Mouse (Mus musculus) cerebellum, adult 2 months (tissue): Measurements from ENCODE around the gene Etl4. TPM values are rescaled to one million over a fixed set of nuclear protein-coding genes. Genes with fewer than 3 reads are reported as not detected.
"Not testable (repeated sequence)": the region's sequence is repeated elsewhere in the genome, so short reads cannot be mapped to it uniquely, and the experiment has no call there.

Experiments
- DNase-seq, 2 experiments: peaks; one replicate each; pipeline ENCODE4 v3.0.0; 2021
- H3K27ac ChIP-seq: fragments of 200-500 bp; 2 replicates; pipeline ENCODE4 v1.5.1; 2012; ENCODE audit warnings: low read length, control low read depth, inconsistent platforms; ENCODE audit not compliant: insufficient read depth
- H3K27me3 ChIP-seq: fragments of 200-500 bp; 2 replicates; pipeline ENCODE4 v1.6.1; 2012; ENCODE audit warnings: inconsistent platforms, mild to moderate bottlenecking, low read length, moderate library complexity; ENCODE audit not compliant: control insufficient read depth, insufficient read depth
- H3K4me1 ChIP-seq: fragments of 200-500 bp; 2 replicates; pipeline ENCODE4 v1.6.1; 2011; ENCODE audit warnings: low read length; ENCODE audit not compliant: control insufficient read depth, insufficient read depth
- H3K4me3 ChIP-seq: fragments of 200-500 bp; replicated peaks from 2 replicates; pipeline ENCODE3; 2011; ENCODE audit warnings: mild to moderate bottlenecking, low read depth, low read length, control low read depth; ENCODE audit not compliant: insufficient read depth
- CTCF ChIP-seq: fragments of 200-500 bp; IDR thresholded peaks from 2 replicates; pipeline ENCODE4 v1.5.1; 2011; ENCODE audit warnings: low read depth, mild to moderate bottlenecking, control low read depth, low read length, moderate library complexity, borderline replicate concordance; ENCODE audit not compliant: insufficient read depth
- POLR2A ChIP-seq: fragments of 200-500 bp; IDR thresholded peaks from 2 replicates; pipeline ENCODE4 v1.6.1; 2011; ENCODE audit warnings: low read length, control low read depth, borderline replicate concordance; ENCODE audit not compliant: insufficient read depth
- WGBS: fragments of 180-500 bp; shearing (Covaris S2); methylation state at CpG from one replicate; pipeline ENCODE4 v1.1.7; 2018; 5-methylcytosine and 5-hydroxymethylcytosine counted together
- polyA plus RNA-seq: library from polyadenylated mRNA; depleted of rRNA; stranded (reverse); fragments of >200 nt; gene quantifications from 2 replicates; pipeline ENCODE4 v1.2.3, GENCODE M21; 2012

The Etl4 gene
- polyA plus RNA-seq, 1 experiment = 40.1 TPM

DNA sequence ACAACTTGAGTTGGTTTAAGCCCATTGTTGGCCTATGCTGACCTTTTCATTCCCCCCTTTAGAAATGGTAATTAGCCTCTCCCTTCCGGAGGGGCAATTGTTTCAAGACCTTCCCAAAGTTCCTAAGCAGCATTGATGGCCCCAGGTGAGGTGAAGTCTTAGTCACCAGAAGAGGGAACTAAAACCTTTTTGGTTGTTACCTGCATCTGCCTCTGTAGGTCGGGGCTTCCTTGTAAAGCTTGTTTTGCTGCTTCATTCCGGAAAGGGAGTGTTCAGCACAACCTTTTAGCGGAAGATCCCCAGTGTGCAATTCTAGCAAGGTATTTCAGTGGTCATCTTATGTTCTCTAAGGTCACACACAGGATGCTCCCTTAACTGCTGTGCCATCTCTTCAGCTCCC, 759.8 kb downstream of the Etl4 start:
- 70% methylated on average over 4 of the region's 4 CpGs for WGBS
- DNase-seq = no peak
- H3K4me1 ChIP-seq = no peaks in the 10 kb centered on the region; the same call in 1 of the 2 replicates
- TF ChIP-seq POLR2A = no peak
- H3K27ac ChIP-seq = no peak overlapping the region
- no peak overlapping the region for H3K4me3 ChIP-seq
- no peaks in the 10 kb centered on the region; the same call in 1 of the 2 replicates for H3K27me3 ChIP-seq

DNA sequence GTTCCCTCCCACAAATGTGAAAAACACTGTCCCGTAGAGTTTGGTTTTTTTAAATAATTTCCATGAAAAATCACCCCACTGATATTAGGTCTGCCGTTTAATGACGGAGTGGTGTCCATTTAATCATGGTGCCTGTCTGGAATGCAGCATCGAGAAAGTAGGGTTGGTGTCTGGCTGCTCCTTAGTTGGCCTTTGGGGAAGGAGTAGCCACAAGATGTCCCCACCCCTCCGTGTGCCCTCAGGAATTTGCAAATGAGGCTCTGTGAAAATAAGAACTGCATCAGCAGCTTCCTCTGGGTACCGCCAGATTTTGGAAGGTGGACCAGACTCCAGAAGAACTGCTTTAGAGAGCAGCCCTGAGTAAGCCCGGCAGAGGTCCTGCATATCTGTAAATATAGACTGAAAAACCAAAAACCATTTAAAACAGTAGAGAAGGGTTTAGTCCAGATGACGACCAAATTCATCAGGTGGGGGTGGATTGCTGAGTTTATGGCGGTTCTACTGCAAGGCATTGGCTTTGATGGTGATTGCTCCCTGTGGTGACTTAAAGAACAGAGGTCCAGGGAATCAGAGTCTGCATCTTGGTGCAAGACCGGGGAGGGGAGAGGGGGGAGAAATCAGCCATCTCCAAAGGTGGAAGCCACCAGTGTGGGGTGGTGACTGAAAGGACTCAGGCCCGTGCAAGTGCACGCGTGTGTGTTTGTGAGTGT, 762.1 kb downstream of the Etl4 start:
- TF ChIP-seq CTCF = no peak
- no peak for TF ChIP-seq POLR2A
- DNase-seq = no peak
- Histone ChIP-seq H3K27me3 (no peaks in the 10 kb centered on the region), H3K4me1 (no peaks in the 10 kb centered on the region), H3K27ac (no peak overlapping the region), H3K4me3 (no peak overlapping the region)
- whole genome bisulfite sequencing = 66% methylated on average over 13 of the region's 13 CpGs

DNA sequence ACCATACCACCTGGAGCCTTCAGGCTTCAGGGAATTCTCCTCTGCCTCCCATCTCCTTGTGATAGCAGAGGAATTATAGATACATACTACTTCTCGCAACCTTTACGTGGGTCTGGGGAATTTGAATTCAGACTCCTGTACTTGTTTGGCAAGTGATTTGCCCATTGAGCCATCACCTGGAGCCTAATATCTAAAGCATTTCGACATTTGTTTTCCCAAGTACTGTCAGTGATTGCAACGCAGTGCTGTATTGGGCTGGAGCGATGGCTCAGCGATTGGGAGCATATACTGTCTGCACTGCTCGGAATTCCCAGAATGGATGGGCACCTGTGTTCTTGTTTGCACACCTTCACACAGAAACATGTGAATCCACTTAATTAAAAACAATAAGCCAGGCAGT, 762.7 kb downstream of the Etl4 start:
- Histone ChIP-seq H3K27me3 (no peaks in the 10 kb centered on the region), H3K27ac (no peak overlapping the region), H3K4me1 (no peaks in the 10 kb centered on the region), H3K4me3 (no peak overlapping the region)
- TF ChIP-seq CTCF = no peak
- no peak for TF ChIP-seq POLR2A
- DNase-seq = no peak
- WGBS = 97% methylated on average over 7 of the region's 7 CpGs

DNA sequence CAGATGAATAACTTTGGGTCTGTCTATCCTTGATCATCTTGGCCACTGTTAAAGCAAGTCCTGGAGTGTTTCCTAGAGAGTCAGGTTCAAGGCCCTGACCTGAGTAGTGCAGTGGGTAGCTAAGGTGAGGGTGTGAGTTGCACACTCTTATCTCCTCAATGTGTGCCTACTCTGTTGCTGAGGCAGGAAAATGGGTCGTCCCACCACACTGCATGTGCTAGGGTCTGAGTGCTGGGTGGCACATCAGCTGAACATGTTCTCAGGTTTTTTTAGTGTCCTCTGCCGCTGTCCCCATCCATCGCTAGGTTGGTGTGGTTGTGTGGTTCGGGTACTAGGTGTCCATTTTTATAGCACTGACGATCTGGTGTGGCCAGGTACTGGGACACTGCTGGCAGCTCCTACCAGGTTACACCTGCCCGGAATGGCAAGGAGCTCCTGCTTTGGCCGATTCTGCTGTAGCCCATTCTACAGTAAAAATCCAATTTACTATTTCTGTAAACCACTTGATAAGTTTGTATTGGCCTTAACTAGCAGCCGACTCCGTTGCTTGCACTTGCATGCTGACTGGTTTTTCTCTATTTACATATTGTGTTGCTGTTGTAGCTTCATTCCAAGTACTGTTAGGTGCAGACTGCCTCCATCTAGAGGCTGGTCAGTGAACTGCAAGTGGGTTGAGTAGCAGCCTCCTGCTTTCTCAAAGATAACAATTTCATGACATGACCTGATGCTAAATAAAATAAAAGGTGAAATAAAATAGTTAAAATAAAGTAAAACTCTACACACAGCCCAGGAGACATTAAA, 763.4 kb downstream of the Etl4 start:
- WGBS = 61% methylated on average over 9 of the region's 9 CpGs
- H3K4me1 ChIP-seq = no peaks in the 10 kb centered on the region
- H3K27me3 ChIP-seq = no peaks in the 10 kb centered on the region
- no peak overlapping the region for H3K4me3 ChIP-seq
- TF ChIP-seq POLR2A (no peak), CTCF (peak; percentile 82)
- peak; percentile 41 to 49 for DNase-seq
- no peak overlapping the region for H3K27ac ChIP-seq

DNA sequence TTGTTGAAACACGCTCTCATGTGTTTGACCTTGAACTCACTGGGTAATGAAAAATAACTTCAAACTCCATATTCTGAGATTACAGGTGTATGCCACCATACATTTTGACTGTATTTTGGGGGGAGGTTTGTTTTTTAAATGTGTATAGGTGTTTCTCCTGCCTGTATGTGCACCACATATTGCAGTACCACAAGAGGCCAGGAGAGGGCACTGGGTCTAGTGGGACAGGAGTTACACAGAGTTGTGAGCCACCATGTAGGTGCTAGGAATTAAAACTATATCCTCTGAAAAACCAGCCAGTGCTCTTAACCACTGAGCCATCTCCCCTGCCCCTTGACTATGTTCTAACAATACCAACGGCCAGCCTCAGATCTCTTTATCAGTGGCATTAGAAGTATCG, 766.8 kb downstream of the Etl4 start:
- Histone ChIP-seq H3K27me3 (no peaks in the 10 kb centered on the region), H3K4me1 (no peaks in the 10 kb centered on the region), H3K4me3 (no peak overlapping the region), H3K27ac (no peak overlapping the region)
- WGBS = 96% methylated on average over 3 of the region's 3 CpGs
- TF ChIP-seq POLR2A (no peak), CTCF (0 out of 2 replicates have a peak, but pooled peaks have one; percentile 1)
- DNase-seq = no peak

DNA sequence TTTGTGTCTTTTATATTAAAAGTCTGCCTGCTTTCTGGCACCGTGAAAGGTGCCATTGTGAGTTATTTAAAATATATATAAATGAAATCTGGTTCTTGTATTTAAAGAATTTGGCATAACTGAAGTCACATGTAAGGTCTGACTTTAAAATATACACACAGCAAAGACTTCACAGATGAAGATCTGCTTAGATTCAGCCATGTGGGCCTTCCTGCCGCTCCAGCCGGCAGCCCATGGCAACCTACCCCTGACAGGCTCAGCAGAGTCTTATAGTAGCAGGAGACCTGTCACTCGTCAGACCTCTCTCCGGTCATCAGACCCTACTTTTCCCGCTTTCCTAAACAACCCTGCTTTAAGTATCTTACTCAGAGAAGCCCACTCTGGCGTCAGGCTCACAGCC, 769.2 kb downstream of the Etl4 start:
- no peak for TF ChIP-seq CTCF
- TF ChIP-seq POLR2A = no peak
- Histone ChIP-seq H3K4me1 (no peaks in the 10 kb centered on the region), H3K27ac (no peak overlapping the region), H3K27me3 (no peaks in the 10 kb centered on the region), H3K4me3 (no peak overlapping the region)
- 40% methylated on average over 7 of the region's 7 CpGs for WGBS
- no peak for DNase-seq

DNA sequence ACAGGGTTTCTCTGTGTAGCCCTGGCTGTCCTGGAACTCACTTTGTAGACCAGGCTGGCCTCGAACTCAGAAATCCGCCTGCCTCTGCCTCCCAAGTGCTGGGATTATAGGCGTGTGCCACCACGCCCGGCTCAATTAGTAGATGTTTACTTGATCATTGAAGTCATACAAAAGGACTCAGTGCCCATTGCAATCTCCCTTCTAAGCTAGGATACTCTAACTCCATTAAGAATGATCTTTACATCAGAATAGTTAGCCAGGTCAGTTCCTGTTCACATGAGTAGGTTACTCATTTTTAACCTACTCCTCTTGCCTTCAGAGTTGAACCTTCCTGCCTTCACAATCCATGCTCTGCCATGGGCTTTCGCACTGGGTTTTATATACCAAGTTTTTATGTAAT, 772.6 kb downstream of the Etl4 start:
- DNase-seq, H3K27ac ChIP-seq, H3K4me1 ChIP-seq, H3K4me3 ChIP-seq, H3K27me3 ChIP-seq: not testable (repeated sequence)
- 95% methylated on average over 6 of the region's 6 CpGs for WGBS

DNA sequence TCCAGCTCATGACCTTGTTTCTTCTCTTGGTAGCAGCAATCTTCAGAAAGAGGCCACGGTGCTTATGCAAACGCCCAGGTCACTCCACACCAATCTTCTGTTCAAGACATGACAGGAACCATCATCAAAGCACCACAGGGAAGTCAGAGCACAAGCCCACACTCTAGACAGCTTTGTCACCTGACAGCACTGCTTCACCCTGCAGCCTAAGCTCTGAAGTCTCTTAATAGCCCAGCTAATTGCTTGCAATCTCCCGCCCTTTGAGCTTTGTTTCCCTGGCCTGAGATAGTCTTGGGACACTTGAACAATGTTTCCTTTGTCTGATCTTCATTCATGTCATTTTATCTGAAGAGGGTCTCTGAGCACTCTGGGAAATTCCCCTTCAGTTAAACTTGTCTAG, 779.8 kb downstream of the Etl4 start:
- no peak for TF ChIP-seq CTCF
- no peak for TF ChIP-seq POLR2A
- no peak overlapping the region for H3K27ac ChIP-seq
- no peaks in the 10 kb centered on the region for H3K27me3 ChIP-seq
- 32% methylated on average over 3 of the region's 3 CpGs for WGBS
- no peaks in the 10 kb centered on the region for H3K4me1 ChIP-seq
- no peak for DNase-seq
- H3K4me3 ChIP-seq = no peak overlapping the region
